Mouse (Mus musculus): Measurements from ENCODE around the gene Apc2. TPM values are rescaled to one million over a fixed set of nuclear protein-coding genes. Genes with fewer than 3 reads are reported as not detected.

The Apc2 gene
- polyA plus RNA-seq, 1 experiment = 0.24 TPM

GRCm38 (mm10) chr10:80339941-80340750, 44.4 kb downstream of the Apc2 start:
- Histone ChIP-seq H3K79me2 (ENCODE audit: control insufficient read depth, insufficient read depth) (no peaks in the 10 kb centered on the region), H3K4me3 (no peak overlapping the region), H3K27me3 (ENCODE audit: control insufficient read depth, insufficient read depth, insufficient read length) (no peaks in the 10 kb centered on the region), H3K36me3 (ENCODE audit: control insufficient read depth, insufficient read depth) (no peaks in the 10 kb centered on the region), H3K4me2 (ENCODE audit: low read depth) (peak overlapping the region; percentile 51), H3ac (ENCODE audit: control insufficient read depth, insufficient read length) (no peak overlapping the region)
- TF ChIP-seq POLR2A (IDR thresholded peaks at IDR 0.05; ENCODE audit: insufficient read length, low read depth) (peak; percentile 23), POLR2AphosphoS2 (IDR thresholded peaks at IDR 0.05; ENCODE audit: insufficient read length, low read depth) (peak; percentile 83), E2F4 (IDR thresholded peaks at IDR 0.05; ENCODE audit: insufficient read depth) (no peak), USF1 (IDR thresholded peaks at IDR 0.05; ENCODE audit: low read depth) (peak; percentile 92), SRF (IDR thresholded peaks at IDR 0.05; ENCODE audit: control insufficient read depth, insufficient read length, low read depth) (no peak), MYOD1 (IDR thresholded peaks at IDR 0.05; ENCODE audit: control insufficient read depth in 1 of 3, insufficient read length in 2 of 3, low read depth in 2 of 3) (no peak)

- no peak for TF ChIP-seq MYOG (IDR thresholded peaks at IDR 0.05; ENCODE audit: control insufficient read depth in 1 of 3, insufficient read depth in 1 of 3, insufficient read length in 2 of 3, low read depth in 2 of 3)
- peak; percentile 54 for TF ChIP-seq POLR2AphosphoS2 (IDR thresholded peaks at IDR 0.05; ENCODE audit: insufficient read length, low read depth)
- TF ChIP-seq POLR2A (IDR thresholded peaks at IDR 0.05; ENCODE audit: insufficient read length, low read depth) = no peak
- TF ChIP-seq CEBPB (IDR thresholded peaks at IDR 0.05; ENCODE audit: insufficient read depth, poor library complexity, severe bottlenecking) = no peak
- no peak for TF ChIP-seq TCF3 (IDR thresholded peaks at IDR 0.05; ENCODE audit: insufficient read length, low read depth)
Observed at GRCm38 (mm10) chr10:80341026-80341425, 45.2 kb downstream of the Apc2 start.

GRCm38 (mm10) chr10:80341491-80342304, 45.9 kb downstream of the Apc2 start:
- H3K4me2 ChIP-seq (ENCODE audit: low read depth) = no peak overlapping the region
- TF ChIP-seq TCF3 (IDR thresholded peaks at IDR 0.05; ENCODE audit: insufficient read length, low read depth) (no peak), CEBPB (IDR thresholded peaks at IDR 0.05; ENCODE audit: insufficient read depth, poor library complexity, severe bottlenecking) (no peak), POLR2AphosphoS2 (IDR thresholded peaks at IDR 0.05; ENCODE audit: insufficient read length, low read depth) (peak; percentile 24)
- H3K27me3 ChIP-seq (ENCODE audit: control insufficient read depth, insufficient read depth, insufficient read length) = no peaks in the 10 kb centered on the region
- H3ac ChIP-seq (ENCODE audit: control insufficient read depth, insufficient read length) = no peak overlapping the region
- H3K4me3 ChIP-seq = no peak overlapping the region
- no peaks in the 10 kb centered on the region for H3K79me2 ChIP-seq (ENCODE audit: control insufficient read depth, insufficient read depth)
- no peaks in the 10 kb centered on the region for H3K36me3 ChIP-seq (ENCODE audit: control insufficient read depth, insufficient read depth)

More at GRCm38 (mm10) chr10:80341026-80341425, 45.2 kb downstream of the Apc2 start:
- Histone ChIP-seq H3K4me2 (ENCODE audit: low read depth) (no peak overlapping the region), H3K4me3 (no peak overlapping the region), H3K27me3 (ENCODE audit: control insufficient read depth, insufficient read depth, insufficient read length) (no peaks in the 10 kb centered on the region), H3ac (ENCODE audit: control insufficient read depth, insufficient read length) (no peak overlapping the region), H3K36me3 (ENCODE audit: control insufficient read depth, insufficient read depth) (no peaks in the 10 kb centered on the region), H3K79me2 (ENCODE audit: control insufficient read depth, insufficient read depth) (no peaks in the 10 kb centered on the region)

GRCm38 (mm10) chr10:80342305-80342748, 46.5 kb downstream of the Apc2 start:
- Histone ChIP-seq H3K79me2 (ENCODE audit: control insufficient read depth, insufficient read depth) (no peaks in the 10 kb centered on the region), H3K27me3 (ENCODE audit: control insufficient read depth, insufficient read depth, insufficient read length) (no peaks in the 10 kb centered on the region), H3K4me3 (no peak overlapping the region), H3K4me2 (ENCODE audit: low read depth) (peak overlapping the region; percentile 10), H3ac (ENCODE audit: control insufficient read depth, insufficient read length) (no peak overlapping the region), H3K36me3 (ENCODE audit: control insufficient read depth, insufficient read depth) (no peaks in the 10 kb centered on the region)
- no peak for TF ChIP-seq REST (IDR thresholded peaks at IDR 0.05; ENCODE audit: insufficient read depth, insufficient read length)
- peak; percentile 4 for TF ChIP-seq POLR2AphosphoS2 (IDR thresholded peaks at IDR 0.05; ENCODE audit: insufficient read length, low read depth)
- no peak for TF ChIP-seq E2F4 (IDR thresholded peaks at IDR 0.05; ENCODE audit: insufficient read depth)
- TF ChIP-seq USF1 (IDR thresholded peaks at IDR 0.05; ENCODE audit: low read depth) = no peak
- TF ChIP-seq MYOG (IDR thresholded peaks at IDR 0.05; ENCODE audit: control insufficient read depth in 1 of 3, insufficient read depth in 1 of 3, insufficient read length in 2 of 3, low read depth in 2 of 3) = no peak
- no peak for TF ChIP-seq MYOD1 (IDR thresholded peaks at IDR 0.05; ENCODE audit: control insufficient read depth in 1 of 3, insufficient read length in 2 of 3, low read depth in 2 of 3)
- TF ChIP-seq CEBPB (IDR thresholded peaks at IDR 0.05; ENCODE audit: insufficient read depth, poor library complexity, severe bottlenecking) = no peak

GRCm38 (mm10) chr10:80342749-80343424, 47.1 kb downstream of the Apc2 start:
- peak overlapping the region; percentile 59 for H3K4me2 ChIP-seq (ENCODE audit: low read depth)
- H3K36me3 ChIP-seq (ENCODE audit: control insufficient read depth, insufficient read depth) = no peaks in the 10 kb centered on the region
- H3ac ChIP-seq (ENCODE audit: control insufficient read depth, insufficient read length) = no peak overlapping the region
- no peaks in the 10 kb centered on the region for H3K27me3 ChIP-seq (ENCODE audit: control insufficient read depth, insufficient read depth, insufficient read length)
- H3K4me3 ChIP-seq = no peak overlapping the region
- H3K79me2 ChIP-seq (ENCODE audit: control insufficient read depth, insufficient read depth) = no peaks in the 10 kb centered on the region
- TF ChIP-seq POLR2AphosphoS2 (IDR thresholded peaks at IDR 0.05; ENCODE audit: insufficient read length, low read depth) (peak; percentile 12), CEBPB (IDR thresholded peaks at IDR 0.05; ENCODE audit: insufficient read depth, poor library complexity, severe bottlenecking) (no peak), TCF3 (IDR thresholded peaks at IDR 0.05; ENCODE audit: insufficient read length, low read depth) (no peak), POLR2A (IDR thresholded peaks at IDR 0.05; ENCODE audit: insufficient read length, low read depth) (peak; percentile 10), SRF (IDR thresholded peaks at IDR 0.05; ENCODE audit: control insufficient read depth, insufficient read length, low read depth) (no peak), MYOD1 (IDR thresholded peaks at IDR 0.05; ENCODE audit: control insufficient read depth in 1 of 3, insufficient read length in 2 of 3, low read depth in 2 of 3) (peak in 1 of 3 experiments; percentile 5), USF1 (IDR thresholded peaks at IDR 0.05; ENCODE audit: low read depth) (no peak), MAX (IDR thresholded peaks at IDR 0.05; ENCODE audit: low read depth) (no peak), REST (IDR thresholded peaks at IDR 0.05; ENCODE audit: insufficient read depth, insufficient read length) (no peak), E2F4 (IDR thresholded peaks at IDR 0.05; ENCODE audit: insufficient read depth) (no peak)
